Comparison of ENCODE assay signal across 27 mouse cellular contexts in the genomic region with DNA sequence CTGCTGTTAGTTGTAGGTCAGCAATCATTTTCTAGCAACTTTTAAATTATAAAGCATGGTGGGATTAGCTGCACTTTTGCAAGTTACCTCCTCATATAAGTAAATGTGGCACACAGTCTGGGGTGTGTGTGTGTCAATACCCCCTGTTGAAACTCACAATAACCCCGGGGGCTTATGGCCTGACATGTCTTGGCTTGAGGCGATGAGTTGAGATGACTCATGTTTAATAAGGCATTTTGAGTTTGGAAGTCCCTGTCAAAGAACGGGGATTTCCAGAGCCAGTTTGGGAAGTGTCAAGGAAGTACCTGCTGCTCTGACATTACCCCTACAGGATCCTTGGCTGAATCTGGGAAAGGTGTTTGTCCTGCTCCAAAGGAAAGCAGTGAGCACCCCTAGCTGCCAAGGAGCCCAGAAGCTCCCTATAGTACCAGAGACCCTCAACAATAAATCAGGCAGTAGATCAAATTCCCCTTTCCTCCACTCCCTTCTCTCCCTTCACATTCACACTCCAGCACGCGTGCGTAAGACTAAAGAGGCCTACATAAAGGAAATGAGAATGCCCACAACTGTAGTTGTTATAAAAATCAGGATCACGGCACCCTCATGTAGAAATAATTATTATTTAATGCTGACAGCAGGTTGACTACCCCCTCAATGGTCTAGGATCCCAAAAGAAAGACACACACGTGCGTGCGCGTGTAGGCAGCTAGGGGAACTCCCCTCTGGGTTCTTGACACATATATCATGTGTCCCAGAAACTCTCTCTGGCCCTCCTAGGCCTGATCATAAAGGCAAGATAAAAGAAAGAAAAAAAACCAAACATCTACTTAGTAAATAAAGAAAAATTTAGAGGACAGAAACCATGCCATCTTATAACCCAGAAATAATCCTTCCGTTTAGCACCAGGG.
"Had no signal": no experiment of that assay in that cellular context is flagged by ENCODE, and none has a peak within 500 bp of the region (broad histone marks: within the 10 kb centered on the region; RNA-seq: fewer than 3 reads in every experiment).

No protein-coding gene starts in this region.

- ATAC-seq: hindbrain, embryonic 16.5 days; inflammation-experienced regulatory T-cells, adult 6 months; intestine, embryonic 15.5 days; intestine, postnatal 0 days; liver, postnatal 0 days had no signal

- H3K4me1 ChIP-seq: heart, embryonic 10.5 days; heart, embryonic 12.5 days; hindbrain, embryonic 10.5 days; hindbrain, embryonic 12.5 days; intestine, embryonic 15.5 days; limb, embryonic 10.5 days; limb, embryonic 12.5 days; liver, embryonic 13.5 days; liver, embryonic 15.5 days had no signal

- H3K4me2 ChIP-seq: heart, embryonic 12.5 days; hindbrain, embryonic 12.5 days; hindbrain, embryonic 14.5 days; intestine, embryonic 15.5 days; limb, embryonic 12.5 days; liver, embryonic 11.5 days; liver, embryonic 13.5 days; liver, embryonic 15.5 days had no signal

- H3K4me3 ChIP-seq: gastrocnemius, adult 2 months; heart, embryonic 10.5 days; heart, embryonic 12.5 days; hindbrain, embryonic 10.5 days; hindbrain, embryonic 12.5 days; intestine, embryonic 15.5 days; layer of hippocampus, adult 2 months; left cerebral cortex, adult 2 months; limb, embryonic 10.5 days; limb, embryonic 12.5 days; liver, embryonic 13.5 days; liver, embryonic 15.5 days had no signal

- H3K9me3 ChIP-seq: heart, embryonic 10.5 days; heart, embryonic 12.5 days; hindbrain, embryonic 10.5 days; hindbrain, embryonic 12.5 days; intestine, embryonic 15.5 days; limb, embryonic 10.5 days; limb, embryonic 12.5 days; liver, embryonic 13.5 days; liver, embryonic 15.5 days had no signal

- H3K27ac ChIP-seq: gastrocnemius, adult 2 months; heart, embryonic 10.5 days; hindbrain, embryonic 10.5 days; hindbrain, embryonic 12.5 days; hindbrain, embryonic 14.5 days; intestine, embryonic 15.5 days; layer of hippocampus, adult 2 months; left cerebral cortex, adult 2 months; limb, embryonic 10.5 days; limb, embryonic 12.5 days; liver, embryonic 13.5 days; liver, embryonic 15.5 days had no signal

- H3K36me3 ChIP-seq: heart, embryonic 10.5 days; heart, embryonic 12.5 days; hindbrain, embryonic 10.5 days; hindbrain, embryonic 12.5 days; intestine, embryonic 15.5 days; limb, embryonic 10.5 days; limb, embryonic 12.5 days; liver, embryonic 13.5 days; liver, embryonic 15.5 days had no signal

- H3K27me3 ChIP-seq: heart, embryonic 12.5 days; hindbrain, embryonic 12.5 days; intestine, embryonic 15.5 days; limb, embryonic 12.5 days; liver, embryonic 13.5 days; liver, embryonic 15.5 days had no signal

- DNase-seq: gastrocnemius, adult 2 months; gastrocnemius, postnatal 10 days; gastrocnemius, postnatal 25 days; heart, adult 18-20 months; heart, postnatal 10 days; heart, postnatal 4 days; kidney, adult 18-20 months; kidney, adult 9 months; kidney, postnatal 25 days; liver; liver, embryonic 13.5 days; liver, postnatal 0 days had no signal

- H3K9ac ChIP-seq: heart, embryonic 12.5 days; hindbrain, embryonic 12.5 days; hindbrain, embryonic 14.5 days; intestine, embryonic 15.5 days; limb, embryonic 12.5 days; liver, embryonic 13.5 days; liver, embryonic 15.5 days; liver, postnatal 0 days had no signal
